Mouse (Mus musculus) lung, embryonic 16.5 days (tissue): ENCODE data around the gene Bdh1. TPM values are rescaled to one million over a fixed set of nuclear protein-coding genes. Genes with fewer than 3 reads are reported as not detected.

ENCODE experiments used
- ATAC-seq: fragments of 200-750 bp; cut with Nextera tagmentation; 2 replicates; pipeline ENCODE4 v1.8.0; 2017; ENCODE audit warnings: low read depth, mild to moderate bottlenecking, moderate library complexity
- H3K27ac ChIP-seq: fragments of 300-500 bp; sonication (generic); 2 replicates; pipeline ENCODE4 v1.5.1; 2014; ENCODE audit warnings: mild to moderate bottlenecking, control low read depth, low read length
- H3K27me3 ChIP-seq: fragments of 300-500 bp; sonication (generic); 2 replicates; pipeline ENCODE4 v1.6.1; 2014; ENCODE audit warnings: low read depth, low read length, mixed read lengths; ENCODE audit not compliant: control insufficient read depth, insufficient read depth
- H3K36me3 ChIP-seq: fragments of 300-500 bp; sonication (generic); 2 replicates; pipeline ENCODE4 v1.6.1; 2014; ENCODE audit warnings: low read length; ENCODE audit not compliant: control insufficient read depth, insufficient read depth
- H3K4me1 ChIP-seq: fragments of 300-500 bp; sonication (generic); replicated peaks from 2 replicates; pipeline ENCODE4 v1.6.1; 2014; ENCODE audit warnings: low read length, mixed read lengths; ENCODE audit not compliant: control insufficient read depth, insufficient read depth
- H3K4me2 ChIP-seq: fragments of 300-500 bp; sonication (generic); 2 replicates; pipeline ENCODE4 v1.6.1; 2014; ENCODE audit warnings: low read depth, low read length, control low read depth
- H3K4me3 ChIP-seq: fragments of 300-500 bp; sonication (generic); 2 replicates; pipeline ENCODE4 v1.5.1; 2014; ENCODE audit warnings: mild to moderate bottlenecking, low read length, control low read depth
- H3K9ac ChIP-seq: fragments of 300-500 bp; sonication (generic); 2 replicates; pipeline ENCODE4 v1.6.1; 2014; ENCODE audit warnings: low read length, control low read depth
- H3K9me3 ChIP-seq: fragments of 300-500 bp; sonication (generic); 2 replicates; pipeline ENCODE4 v1.6.1; 2016; ENCODE audit warnings: low read length; ENCODE audit not compliant: control insufficient read depth
- WGBS: fragments of 180-500 bp; shearing (Covaris S2); extraction: QIAGEN DNeasy Blood & Tissue Kit; methylation state at CpG from one replicate; pipeline ENCODE4 v1.1.7; 2014; 5-methylcytosine and 5-hydroxymethylcytosine counted together
- polyA plus RNA-seq: library from polyadenylated mRNA; unstranded; fragments of >200 nt; fragmentation: Nextera tagmentation; extraction: Ambion mirVana; gene quantifications from 2 replicates; pipeline ENCODE4 v1.2.1, GENCODE M21; 2015

Gene Bdh1
- polyA plus RNA-seq, 1 experiment from 2014 or later: 4.5 TPM

DNA sequence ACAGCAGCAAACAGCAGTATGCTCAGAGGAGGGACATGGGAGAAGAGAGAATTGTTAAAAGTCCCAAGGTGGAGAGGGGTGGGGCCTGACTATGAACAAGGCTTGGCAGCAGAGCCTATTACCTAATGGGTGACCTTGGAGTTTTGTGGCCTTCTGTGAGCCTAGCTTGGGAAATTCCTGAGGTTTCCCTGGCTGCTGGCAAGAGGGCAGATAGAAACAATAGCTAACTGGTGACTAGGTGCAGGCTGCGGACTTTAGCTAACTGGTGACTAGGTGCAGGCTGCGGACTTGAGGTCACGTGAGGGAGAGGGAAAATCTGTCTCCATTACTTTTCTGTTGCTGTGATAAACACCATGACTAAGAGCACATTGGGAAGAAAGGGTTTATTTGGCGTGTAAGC is 31.9 kb downstream of the Bdh1 start:
- H3K27me3 ChIP-seq: no peaks in the 10 kb centered on the region
- 88% methylated on average over 4 of the region's 4 CpGs for WGBS
- H3K36me3 ChIP-seq: no peaks in the 10 kb centered on the region
- no peaks in the 10 kb centered on the region for H3K9me3 ChIP-seq
- peaks cover 4% of the 10 kb centered on the region; the same call in 1 of the 2 replicates for H3K4me1 ChIP-seq
- no peak overlapping the region for H3K4me2 ChIP-seq
- H3K27ac ChIP-seq: no peak overlapping the region
- H3K4me3 ChIP-seq: no peak overlapping the region
- no peak for ATAC-seq
- no peak overlapping the region for H3K9ac ChIP-seq

DNA sequence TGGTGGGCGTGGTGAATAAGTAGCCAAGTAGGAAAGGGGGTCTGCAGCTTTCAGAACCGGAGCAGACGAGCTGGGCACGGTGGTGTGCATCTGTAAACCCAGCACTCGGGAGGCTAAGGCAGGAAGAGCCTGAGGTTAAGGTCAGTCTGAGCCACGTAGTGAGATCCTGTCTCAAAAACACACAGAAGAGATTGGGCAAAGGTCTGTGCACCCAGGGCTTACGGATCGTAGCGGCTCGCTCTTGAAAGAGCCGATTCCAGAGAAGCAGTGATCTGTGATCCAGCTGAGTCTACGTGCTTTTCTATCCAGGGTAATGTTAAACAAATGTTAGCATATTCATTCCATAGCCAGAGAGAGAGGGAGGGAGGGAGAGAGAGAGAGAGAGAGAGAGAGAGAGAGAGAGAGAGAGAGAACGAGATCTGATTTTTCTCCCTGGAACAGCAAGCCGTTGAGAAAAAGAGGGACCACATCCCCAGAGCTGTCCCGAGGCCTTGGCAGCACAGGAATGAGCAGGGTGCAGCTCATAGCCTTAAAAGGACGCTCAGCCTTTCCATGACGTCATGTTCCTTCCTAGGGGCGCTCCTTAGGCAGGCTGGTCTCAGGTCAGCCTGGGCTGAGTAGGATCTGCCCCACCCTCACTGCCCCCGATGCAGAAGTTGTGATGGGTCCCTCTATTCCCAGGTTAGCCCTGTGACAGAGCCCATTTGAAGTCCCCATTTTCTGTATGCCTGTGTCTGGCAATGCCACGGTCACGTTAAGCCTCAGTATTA is 33.4 kb downstream of the Bdh1 start:
- 56% methylated on average over 21 of the region's 21 CpGs for WGBS
- no peak overlapping the region for H3K4me3 ChIP-seq
- H3K27ac ChIP-seq: no peak overlapping the region
- no peaks in the 10 kb centered on the region for H3K9me3 ChIP-seq
- H3K27me3 ChIP-seq: no peaks in the 10 kb centered on the region
- H3K4me2 ChIP-seq: no peak overlapping the region
- H3K9ac ChIP-seq: no peak overlapping the region
- no peaks in the 10 kb centered on the region for H3K36me3 ChIP-seq
- peaks cover 8% of the 10 kb centered on the region; the same call in 1 of the 2 replicates for H3K4me1 ChIP-seq
- no peak for ATAC-seq

DNA sequence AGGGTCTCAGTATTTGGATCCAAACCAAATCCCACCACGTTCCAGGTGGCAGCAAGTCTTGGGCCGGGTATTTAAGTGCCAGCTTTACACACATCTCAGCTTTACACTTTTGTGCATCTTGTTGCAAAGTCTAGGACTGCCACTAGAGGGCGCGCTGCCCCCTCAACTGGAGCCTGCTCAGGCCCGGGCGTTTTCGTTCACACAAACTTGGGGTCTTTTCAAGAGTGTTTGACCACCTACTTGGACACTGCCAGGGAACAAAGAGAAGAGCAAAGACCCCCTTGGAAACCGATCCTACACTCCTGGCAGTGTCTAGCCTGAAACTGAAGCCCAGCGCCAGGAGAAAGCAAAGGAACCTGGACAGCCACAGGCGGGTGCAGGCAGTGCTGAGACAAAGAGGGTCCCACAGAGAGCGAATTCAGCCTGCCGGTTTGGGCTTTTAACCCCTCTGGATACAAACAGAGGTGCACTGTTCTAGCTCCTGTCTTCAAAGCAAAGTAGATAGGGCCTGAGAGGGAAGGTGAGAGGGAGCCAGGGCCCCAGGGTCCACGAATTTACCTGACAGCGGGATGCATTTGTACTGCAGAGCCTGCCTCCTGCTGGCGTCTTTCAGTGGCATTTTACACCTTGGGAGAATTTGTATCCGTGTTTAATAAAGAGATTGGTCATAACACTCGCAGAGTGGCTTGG is 36.3 kb downstream of the Bdh1 start:
- Histone ChIP-seq H3K36me3 (no peaks in the 10 kb centered on the region), H3K4me3 (peak overlapping the region; percentile 37), H3K9ac (peak overlapping the region; percentile 61), H3K27me3 (no peaks in the 10 kb centered on the region), H3K9me3 (no peaks in the 10 kb centered on the region), H3K27ac (no peak overlapping the region), H3K4me1 (peaks cover 19% of the 10 kb centered on the region), H3K4me2 (peak overlapping the region; percentile 55)
- 3% methylated on average over 17 of the region's 17 CpGs for WGBS
- peak; percentile 34; the same call in 1 of the 2 replicates for ATAC-seq

DNA sequence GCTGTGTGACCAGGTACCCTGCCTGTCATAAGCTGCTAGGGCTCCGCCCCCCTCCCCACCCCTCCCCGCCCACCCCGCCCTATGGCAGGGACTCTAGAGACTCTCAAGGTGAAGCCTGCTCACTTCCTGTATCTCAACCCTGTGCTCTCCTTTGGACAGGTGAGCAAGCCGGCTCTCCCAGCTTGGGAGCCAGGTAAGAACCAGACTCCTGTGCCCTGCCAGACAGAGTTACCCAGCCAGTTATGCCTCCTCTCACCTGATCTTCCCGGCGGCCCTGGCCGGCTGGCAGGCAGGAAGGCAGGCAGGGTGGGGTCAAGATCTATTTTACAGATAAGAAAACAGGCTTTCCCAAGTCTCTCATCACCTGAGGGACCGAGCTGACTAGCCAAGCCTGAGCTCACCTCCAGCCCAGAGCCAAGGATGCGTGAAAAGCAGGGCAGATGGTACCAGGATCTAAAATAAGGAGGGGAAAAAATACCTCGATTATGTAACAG is 37.9 kb downstream of the Bdh1 start:
- Histone ChIP-seq H3K4me1 (peaks cover 19% of the 10 kb centered on the region), H3K9me3 (no peaks in the 10 kb centered on the region), H3K36me3 (no peaks in the 10 kb centered on the region), H3K9ac (no peak overlapping the region), H3K4me2 (no peak overlapping the region), H3K4me3 (no peak overlapping the region), H3K27ac (peak overlapping the region; percentile 69), H3K27me3 (no peaks in the 10 kb centered on the region)
- WGBS: 24% methylated on average over 10 of the region's 10 CpGs
- ATAC-seq: peak; percentile 86

DNA sequence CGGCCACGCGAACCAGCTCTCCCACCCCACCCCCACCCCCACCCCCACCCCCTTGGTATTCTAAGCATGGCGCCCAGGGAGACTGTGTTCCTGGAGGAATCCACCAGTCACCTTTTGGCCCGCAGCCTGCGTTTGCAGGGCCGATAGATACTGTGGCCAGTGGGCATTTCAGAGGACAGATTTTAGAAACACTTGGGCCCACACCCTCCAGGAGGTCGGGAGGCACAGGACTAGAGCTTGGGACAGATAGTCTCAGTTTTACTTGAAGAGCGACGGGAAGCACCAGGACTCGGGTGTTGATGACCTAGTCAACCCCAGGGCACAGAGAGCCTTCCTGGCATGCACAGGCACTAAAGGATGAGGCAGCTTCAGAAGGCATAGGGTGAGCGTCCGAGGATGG is 38.4 kb downstream of the Bdh1 start:
- H3K9ac ChIP-seq: no peak overlapping the region
- no peak overlapping the region for H3K4me2 ChIP-seq
- ATAC-seq: no peak
- no peaks in the 10 kb centered on the region for H3K36me3 ChIP-seq
- H3K27ac ChIP-seq: peak overlapping the region; percentile 69
- no peak overlapping the region for H3K4me3 ChIP-seq
- no peaks in the 10 kb centered on the region for H3K27me3 ChIP-seq
- H3K9me3 ChIP-seq: no peaks in the 10 kb centered on the region
- WGBS: 40% methylated on average over 13 of the region's 13 CpGs
- H3K4me1 ChIP-seq: peaks cover 19% of the 10 kb centered on the region

DNA sequence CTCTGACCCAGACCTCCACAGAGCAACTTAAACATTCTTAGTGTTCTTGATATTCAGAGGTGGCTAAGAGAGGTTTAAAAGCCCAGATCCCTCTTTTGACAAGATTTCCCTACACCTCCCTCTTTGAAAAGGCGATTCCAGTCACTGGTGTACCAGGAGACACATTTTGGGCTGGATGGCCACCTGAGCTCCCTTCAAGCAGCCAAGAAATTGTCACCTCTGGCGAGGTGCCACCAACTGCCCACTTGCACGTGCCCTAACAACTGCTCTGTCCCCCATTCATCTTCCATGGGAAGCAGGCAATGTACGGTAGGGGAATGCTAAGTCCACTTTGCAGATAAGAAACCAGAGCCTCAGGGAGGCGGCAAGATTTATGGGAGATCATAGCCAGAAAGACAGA is 39.0 kb downstream of the Bdh1 start:
- H3K27ac ChIP-seq: peak overlapping the region; percentile 32
- ATAC-seq: no peak
- H3K9me3 ChIP-seq: no peaks in the 10 kb centered on the region
- no peaks in the 10 kb centered on the region for H3K36me3 ChIP-seq
- H3K4me3 ChIP-seq: no peak overlapping the region
- no peaks in the 10 kb centered on the region for H3K27me3 ChIP-seq
- no peak overlapping the region for H3K4me2 ChIP-seq
- peaks cover 19% of the 10 kb centered on the region for H3K4me1 ChIP-seq
- WGBS: 45% methylated on average over 5 of the region's 5 CpGs
- H3K9ac ChIP-seq: no peak overlapping the region

DNA sequence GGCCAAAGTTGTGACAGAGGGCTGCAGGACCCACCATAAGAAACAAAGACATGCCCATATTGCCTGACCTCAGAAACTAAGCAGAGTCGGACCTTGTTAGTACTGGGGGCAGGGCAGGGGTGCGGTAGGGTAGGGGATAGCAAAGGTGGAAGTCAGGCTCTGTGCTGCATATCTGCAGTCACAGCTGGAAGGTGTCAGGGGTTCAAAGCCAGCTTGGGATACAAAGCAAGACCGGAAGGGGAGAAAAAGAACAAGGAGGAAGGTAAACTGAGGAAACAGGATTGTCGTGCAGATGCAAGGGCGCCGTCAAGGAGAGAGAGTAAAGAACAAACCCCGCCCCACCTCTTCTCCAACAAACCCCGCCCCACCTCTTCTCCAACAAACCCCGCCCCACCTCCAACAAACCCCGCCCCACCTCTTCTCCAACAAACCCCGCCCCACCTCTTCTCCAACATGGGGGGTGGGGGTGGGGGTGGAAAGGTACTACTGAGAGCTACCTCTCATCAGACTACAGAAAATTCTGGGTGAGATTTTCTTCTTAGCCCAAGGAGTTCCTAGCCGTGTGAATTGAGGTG is 40.1 kb downstream of the Bdh1 start:
- peaks cover 19% of the 10 kb centered on the region for H3K4me1 ChIP-seq
- ATAC-seq: no peak
- WGBS: 19% methylated on average over 12 of the region's 12 CpGs
- H3K9ac ChIP-seq: no peak overlapping the region
- no peaks in the 10 kb centered on the region for H3K27me3 ChIP-seq
- no peak overlapping the region for H3K4me3 ChIP-seq
- H3K36me3 ChIP-seq: no peaks in the 10 kb centered on the region
- H3K9me3 ChIP-seq: no peaks in the 10 kb centered on the region
- no peak overlapping the region for H3K27ac ChIP-seq
- no peak overlapping the region for H3K4me2 ChIP-seq

DNA sequence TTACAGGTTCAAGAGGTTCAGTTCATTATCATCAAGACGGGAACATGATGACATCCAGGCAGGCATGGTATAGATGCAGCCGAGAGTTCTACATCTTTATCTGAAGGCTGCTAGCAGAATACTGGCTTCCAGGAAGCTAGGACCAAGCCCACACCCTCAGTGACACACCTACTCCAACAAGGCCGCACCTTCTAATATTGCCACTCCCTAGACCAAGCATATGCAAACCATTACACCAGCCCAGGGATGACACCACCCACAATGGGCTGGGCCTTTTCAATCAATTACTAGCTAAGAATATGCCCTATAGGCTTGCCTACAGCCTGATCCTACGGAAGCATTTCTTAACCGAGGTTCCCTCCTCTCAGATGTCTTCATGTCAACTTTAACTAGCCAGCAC is 42.9 kb downstream of the Bdh1 start:
- no peak for ATAC-seq
- WGBS: 80% methylated on average over 5 of the region's 5 CpGs
- Histone ChIP-seq H3K27me3 (no peaks in the 10 kb centered on the region), H3K4me3 (no peak overlapping the region), H3K4me2 (no peak overlapping the region), H3K36me3 (no peaks in the 10 kb centered on the region), H3K9ac (no peak overlapping the region), H3K9me3 (no peaks in the 10 kb centered on the region), H3K4me1 (peaks cover 12% of the 10 kb centered on the region), H3K27ac (no peak overlapping the region)

DNA sequence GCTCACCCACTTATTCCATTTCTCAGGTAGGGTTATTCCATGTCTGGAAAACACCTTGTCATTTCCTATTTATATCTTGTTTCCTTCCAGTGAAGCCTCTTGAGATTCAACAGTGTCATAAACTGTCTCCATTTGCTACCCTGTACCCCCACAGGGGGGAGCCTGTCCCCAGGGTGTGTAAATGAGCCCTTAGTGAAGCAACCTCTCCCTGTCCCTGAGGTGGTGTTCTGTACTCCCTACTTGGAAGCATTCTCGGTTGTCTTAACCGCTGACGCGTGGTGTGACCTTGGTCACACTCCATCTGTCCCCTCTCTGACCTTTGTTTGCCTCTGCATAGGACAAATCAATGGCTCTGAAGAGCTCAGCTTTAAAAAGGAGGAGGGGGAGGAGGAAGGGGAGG is 43.5 kb downstream of the Bdh1 start:
- Histone ChIP-seq H3K9me3 (peaks cover 5% of the 10 kb centered on the region), H3K9ac (no peak overlapping the region), H3K4me2 (no peak overlapping the region), H3K36me3 (no peaks in the 10 kb centered on the region), H3K27me3 (no peaks in the 10 kb centered on the region), H3K4me3 (no peak overlapping the region), H3K27ac (no peak overlapping the region), H3K4me1 (peaks cover 10% of the 10 kb centered on the region)
- no peak for ATAC-seq
- 44% methylated on average over 4 of the region's 4 CpGs for WGBS
